Mouse (Mus musculus): ENCODE measurements around the gene Psrc1. TPM values are rescaled to one million over a fixed set of nuclear protein-coding genes. Genes with fewer than 3 reads are reported as not detected.

Psrc1 gene
- polyA plus RNA-seq, 1 experiment from 2014 or later, result 35.7 TPM

DNA sequence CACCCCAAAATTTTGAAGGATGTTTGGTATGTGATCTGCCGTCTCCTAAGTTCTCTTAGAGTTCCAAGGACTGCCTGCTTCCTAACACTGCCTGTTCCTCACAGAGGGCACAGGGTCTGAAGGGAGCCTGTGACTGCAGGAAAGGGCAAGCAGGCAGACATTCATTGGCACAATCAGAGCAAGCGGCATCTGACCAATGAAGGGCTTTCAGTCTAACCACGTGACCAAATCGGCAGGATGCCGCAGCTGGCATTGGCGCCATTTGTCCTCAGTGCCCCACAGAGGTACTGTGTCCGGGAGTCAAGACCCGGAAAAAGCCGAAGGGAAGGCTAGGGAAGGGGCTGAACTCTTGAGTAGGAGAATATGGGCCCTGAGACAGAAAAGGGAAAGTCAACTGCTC lies 16.5 kb upstream of the Psrc1 start:
- H3K4me3 ChIP-seq, result no peak overlapping the region
- H3K9ac ChIP-seq, result no peak overlapping the region
- ATAC-seq (ENCODE audit: low FRiP score, low read depth), result peak; percentile 48; the same call in 1 of the 2 replicates
- H3K4me1 ChIP-seq, result no peaks in the 10 kb centered on the region
- H3K27me3 ChIP-seq (replicated peaks), result no peaks in the 10 kb centered on the region
- no peaks in the 10 kb centered on the region for H3K9me3 ChIP-seq
- H3K27ac ChIP-seq, result no peak overlapping the region
- no peak overlapping the region; the same call in 1 of the 2 replicates for H3K4me2 ChIP-seq (replicated peaks)
- H3K36me3 ChIP-seq, result no peaks in the 10 kb centered on the region
- 62% methylated on average over 9 of the region's 9 CpGs for WGBS

DNA sequence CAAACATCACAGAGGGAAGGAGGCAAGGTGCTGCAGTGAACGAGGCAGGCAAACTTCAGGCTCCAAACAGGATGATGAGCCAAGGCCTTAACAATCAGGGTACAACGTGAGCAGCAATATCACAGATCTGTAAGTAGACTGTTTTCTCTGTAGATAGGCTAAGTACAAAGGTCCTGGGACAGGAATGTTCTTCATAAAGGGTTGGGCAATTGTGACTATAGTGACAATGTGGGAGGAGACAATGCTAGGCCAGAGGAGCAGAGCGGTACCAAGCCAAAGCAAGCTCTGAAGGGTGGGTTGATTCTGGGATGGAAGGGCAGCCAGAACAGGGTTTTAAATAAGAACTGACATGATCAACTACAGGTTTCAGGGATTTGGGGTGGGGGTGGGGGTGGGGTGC lies 15.8 kb upstream of the Psrc1 start:
- Histone ChIP-seq H3K9me3 (no peaks in the 10 kb centered on the region), H3K27me3 (replicated peaks) (no peaks in the 10 kb centered on the region), H3K36me3 (no peaks in the 10 kb centered on the region), H3K4me3 (no peak overlapping the region), H3K4me2 (replicated peaks) (no peak overlapping the region), H3K4me1 (no peaks in the 10 kb centered on the region), H3K27ac (no peak overlapping the region), H3K9ac (no peak overlapping the region)
- ATAC-seq (ENCODE audit: low FRiP score, low read depth), result no peak
- WGBS, result 90% methylated on average over 3 of the region's 3 CpGs

DNA sequence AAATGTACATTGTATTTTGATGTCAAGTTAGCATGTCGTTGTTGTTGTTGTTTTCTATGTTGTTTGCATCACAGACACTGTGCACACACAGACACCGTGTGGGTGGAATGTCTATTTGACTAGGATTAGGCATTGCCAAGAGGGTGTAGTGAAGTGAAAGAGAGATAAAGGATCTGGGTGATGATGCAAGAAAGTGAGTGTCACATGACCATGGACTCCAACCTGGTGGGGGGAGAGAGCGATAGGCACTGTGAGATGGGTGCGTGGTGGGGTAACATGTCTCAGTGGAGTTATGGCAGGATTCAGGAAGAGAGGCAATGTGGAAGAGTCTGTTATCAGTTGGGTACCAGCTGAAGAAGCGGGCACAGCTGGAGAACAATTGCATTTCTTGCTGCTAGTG lies 14.9 kb upstream of the Psrc1 start:
- H3K9ac ChIP-seq, result no peak overlapping the region
- H3K9me3 ChIP-seq, result no peaks in the 10 kb centered on the region
- no peak overlapping the region for H3K4me3 ChIP-seq
- H3K4me1 ChIP-seq, result no peaks in the 10 kb centered on the region
- H3K36me3 ChIP-seq, result no peaks in the 10 kb centered on the region
- H3K27ac ChIP-seq, result no peak overlapping the region
- no peak for ATAC-seq (ENCODE audit: low FRiP score, low read depth)
- H3K27me3 ChIP-seq (replicated peaks), result no peaks in the 10 kb centered on the region
- WGBS, result 89% methylated on average over 5 of the region's 5 CpGs
- no peak overlapping the region for H3K4me2 ChIP-seq (replicated peaks)

GRCm38 (mm10) chr3:108372274-108372673 lies 11.4 kb upstream of the Psrc1 start:
- Histone ChIP-seq H3K27me3 (replicated peaks) (no peaks in the 10 kb centered on the region), H3K27ac (no peak overlapping the region), H3K9me3 (no peaks in the 10 kb centered on the region), H3K36me3 (no peaks in the 10 kb centered on the region), H3K4me2 (replicated peaks) (no peak overlapping the region), H3K9ac (no peak overlapping the region), H3K4me3 (no peak overlapping the region), H3K4me1 (no peaks in the 10 kb centered on the region)
- WGBS, result 74% methylated on average over 3 of the region's 3 CpGs
- no peak for ATAC-seq (ENCODE audit: low FRiP score, low read depth)

GRCm38 (mm10) chr3:108372691-108373090 lies 10.9 kb upstream of the Psrc1 start:
- no peaks in the 10 kb centered on the region for H3K4me1 ChIP-seq
- WGBS, result 86% methylated on average over 3 of the region's 3 CpGs
- H3K4me2 ChIP-seq (replicated peaks), result no peak overlapping the region
- no peaks in the 10 kb centered on the region for H3K9me3 ChIP-seq
- H3K27ac ChIP-seq, result no peak overlapping the region
- no peaks in the 10 kb centered on the region for H3K27me3 ChIP-seq (replicated peaks)
- H3K4me3 ChIP-seq, result no peak overlapping the region
- H3K9ac ChIP-seq, result no peak overlapping the region
- H3K36me3 ChIP-seq, result no peaks in the 10 kb centered on the region
- no peak for ATAC-seq (ENCODE audit: low FRiP score, low read depth)

GRCm38 (mm10) chr3:108378875-108379663 lies 4.6 kb upstream of the Psrc1 start:
- H3K9me3 ChIP-seq, result no peaks in the 10 kb centered on the region
- no peak for ATAC-seq (ENCODE audit: low FRiP score, low read depth)
- no peaks in the 10 kb centered on the region for H3K36me3 ChIP-seq
- H3K27ac ChIP-seq, result no peak overlapping the region
- no peaks in the 10 kb centered on the region for H3K27me3 ChIP-seq (replicated peaks)
- no peak overlapping the region for H3K4me2 ChIP-seq (replicated peaks)
- H3K9ac ChIP-seq, result no peak overlapping the region
- H3K4me3 ChIP-seq, result no peak overlapping the region
- peaks cover 19% of the 10 kb centered on the region for H3K4me1 ChIP-seq
- WGBS, result 85% methylated on average over 7 of the region's 7 CpGs

DNA sequence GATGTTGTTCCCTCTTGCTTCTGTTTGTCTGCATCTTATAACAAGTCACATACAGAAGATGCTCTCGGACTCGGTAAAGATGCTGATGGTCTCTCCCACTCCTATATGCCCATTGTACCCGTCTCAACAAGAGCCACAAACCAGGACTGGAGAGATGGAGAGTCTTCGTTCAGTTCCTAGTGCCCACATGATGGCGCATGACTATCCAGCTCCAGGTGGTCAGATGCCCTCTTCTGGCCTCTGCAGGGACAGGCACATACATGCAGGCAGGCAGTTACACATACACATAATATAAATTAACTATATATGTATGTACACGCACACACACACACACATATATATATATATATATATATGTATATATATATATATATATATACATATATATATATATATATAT lies 2.9 kb upstream of the Psrc1 start:
- no peak overlapping the region for H3K4me2 ChIP-seq (replicated peaks)
- H3K36me3 ChIP-seq, result no peaks in the 10 kb centered on the region; the same call in 1 of the 2 replicates
- H3K4me3 ChIP-seq, result no peak overlapping the region
- H3K9ac ChIP-seq, result no peak overlapping the region
- no peaks in the 10 kb centered on the region for H3K27me3 ChIP-seq (replicated peaks)
- WGBS, result 75% methylated on average over 6 of the region's 6 CpGs
- no peak for ATAC-seq (ENCODE audit: low FRiP score, low read depth)
- H3K4me1 ChIP-seq, result peaks cover 29% of the 10 kb centered on the region
- H3K9me3 ChIP-seq, result no peaks in the 10 kb centered on the region
- H3K27ac ChIP-seq, result no peak overlapping the region

DNA sequence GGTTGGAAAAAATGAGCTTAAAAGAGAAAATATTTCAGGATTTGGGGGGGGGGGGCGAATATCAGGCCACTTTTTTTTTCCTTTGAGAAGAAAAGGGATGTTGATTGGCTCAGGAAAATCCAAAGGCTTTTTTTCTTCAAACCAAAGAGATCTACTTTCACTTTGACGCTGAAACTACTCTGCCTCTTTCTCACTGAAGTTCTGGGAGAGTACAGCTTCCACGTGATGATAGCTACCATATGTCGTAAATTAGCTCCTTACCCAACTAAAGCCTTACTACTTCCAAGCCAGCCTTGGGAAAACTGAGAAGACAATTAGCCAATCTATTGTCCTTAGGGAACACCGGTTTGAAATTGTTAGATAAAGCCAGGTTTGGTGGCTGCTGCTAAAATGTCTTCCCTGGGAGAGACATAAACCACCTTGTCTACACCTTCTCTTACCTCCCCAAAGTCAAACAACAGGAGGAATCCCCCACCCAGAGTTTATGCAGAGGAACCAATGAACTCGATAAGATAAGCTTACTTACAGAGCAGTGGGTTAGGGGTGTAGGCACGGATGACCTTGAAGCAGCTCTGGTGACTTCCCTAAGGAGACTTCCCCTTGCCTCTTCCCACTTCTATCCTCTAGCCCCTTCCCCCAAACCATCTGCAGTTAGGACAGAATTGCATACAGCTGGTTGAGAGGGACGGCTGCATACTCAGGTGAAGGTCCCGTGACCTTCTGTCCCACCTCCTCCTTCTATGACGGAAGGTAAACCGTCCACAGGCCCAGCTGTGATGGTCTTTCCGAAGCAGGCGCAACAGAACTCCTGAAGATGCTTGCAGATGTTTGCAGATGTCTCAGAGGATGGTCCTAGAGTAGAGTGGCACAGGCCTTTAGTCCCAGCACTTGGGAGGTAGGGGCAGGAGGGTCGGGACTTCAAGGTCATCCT lies 1.4 kb upstream of the Psrc1 start:
- peaks cover 2% of the 10 kb centered on the region; the same call in 1 of the 2 replicates for H3K36me3 ChIP-seq
- peak overlapping the region; percentile 74 for H3K4me2 ChIP-seq (replicated peaks)
- ATAC-seq (ENCODE audit: low FRiP score, low read depth), result peak; percentile 10; the same call in 1 of the 2 replicates
- peaks cover 29% of the 10 kb centered on the region for H3K4me1 ChIP-seq
- 73% methylated on average over 14 of the region's 14 CpGs for WGBS
- H3K9me3 ChIP-seq, result no peaks in the 10 kb centered on the region
- no peak overlapping the region for H3K27ac ChIP-seq
- no peaks in the 10 kb centered on the region for H3K27me3 ChIP-seq (replicated peaks)
- H3K9ac ChIP-seq, result peak overlapping the region; percentile 54; the same call in 1 of the 2 replicates
- H3K4me3 ChIP-seq, result no peak overlapping the region

DNA sequence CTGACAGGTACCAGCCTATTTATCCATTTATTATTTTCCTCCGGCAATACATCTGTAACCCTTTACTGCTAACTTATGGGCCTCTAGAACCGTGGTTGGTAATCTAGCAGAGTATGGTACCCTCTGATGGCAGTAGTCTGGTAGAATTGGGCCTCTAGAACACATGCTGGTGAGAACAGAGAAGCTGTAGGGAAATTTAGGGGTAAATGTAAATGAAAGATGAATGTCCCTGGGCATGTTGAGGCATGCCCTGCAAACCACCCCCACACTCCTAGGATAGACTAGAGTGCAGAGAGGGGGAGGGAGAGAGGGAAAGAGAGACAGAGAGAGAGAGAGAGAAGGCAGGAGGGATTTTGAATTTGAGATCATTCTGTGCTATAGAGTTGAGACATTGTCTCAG lies 786 bp downstream of the Psrc1 start:
- no peaks in the 10 kb centered on the region for H3K9me3 ChIP-seq
- H3K27me3 ChIP-seq (replicated peaks), result no peaks in the 10 kb centered on the region
- no peak overlapping the region for H3K27ac ChIP-seq
- peaks cover 31% of the 10 kb centered on the region for H3K4me1 ChIP-seq
- WGBS, result 49% methylated on average over 2 of the region's 2 CpGs
- peak overlapping the region; percentile 74 for H3K4me2 ChIP-seq (replicated peaks)
- H3K9ac ChIP-seq, result peak overlapping the region; percentile 54
- no peak for ATAC-seq (ENCODE audit: low FRiP score, low read depth)
- peak overlapping the region; percentile 59 for H3K4me3 ChIP-seq
- peaks cover 2% of the 10 kb centered on the region; the same call in 1 of the 2 replicates for H3K36me3 ChIP-seq

- peaks cover 3% of the 10 kb centered on the region; the same call in 1 of the 2 replicates for H3K36me3 ChIP-seq
- H3K9ac ChIP-seq, result no peak overlapping the region
- WGBS, result 93% methylated on average over 10 of the region's 10 CpGs
- ATAC-seq (ENCODE audit: low FRiP score, low read depth), result no peak
- H3K4me3 ChIP-seq, result no peak overlapping the region
- no peaks in the 10 kb centered on the region for H3K27me3 ChIP-seq (replicated peaks)
- no peak overlapping the region for H3K4me2 ChIP-seq (replicated peaks)
- H3K9me3 ChIP-seq, result no peaks in the 10 kb centered on the region
- H3K27ac ChIP-seq, result no peak overlapping the region
- peaks cover 33% of the 10 kb centered on the region for H3K4me1 ChIP-seq
Observed at GRCm38 (mm10) chr3:108386186-108386585, 2.5 kb downstream of the Psrc1 start.

GRCm38 (mm10) chr3:108389111-108389545 lies 5.5 kb downstream of the Psrc1 start:
- 2% methylated on average over 5 of the region's 5 CpGs for WGBS
- H3K9ac ChIP-seq, result no peak overlapping the region

GRCm38 (mm10) chr3:108392299-108392698 lies 8.7 kb downstream of the Psrc1 start:
- peaks cover 62% of the 10 kb centered on the region for H3K36me3 ChIP-seq
- H3K27ac ChIP-seq, result no peak overlapping the region
- ATAC-seq (ENCODE audit: low FRiP score, low read depth), result no peak
- WGBS, result 28% methylated on average over 10 of the region's 10 CpGs
- peak overlapping the region; percentile 29; the same call in 1 of the 2 replicates for H3K9ac ChIP-seq
- no peak overlapping the region for H3K4me2 ChIP-seq (replicated peaks)
- H3K27me3 ChIP-seq (replicated peaks), result no peaks in the 10 kb centered on the region
- no peak overlapping the region for H3K4me3 ChIP-seq
- H3K4me1 ChIP-seq, result peaks cover 8% of the 10 kb centered on the region; the same call in 1 of the 2 replicates
- no peaks in the 10 kb centered on the region for H3K9me3 ChIP-seq

More at GRCm38 (mm10) chr3:108389111-108389545, 5.5 kb downstream of the Psrc1 start:
- H3K9me3 ChIP-seq, result no peaks in the 10 kb centered on the region
- no peaks in the 10 kb centered on the region for H3K27me3 ChIP-seq (replicated peaks)
- no peak overlapping the region for H3K27ac ChIP-seq
- peak; percentile 73 for ATAC-seq (ENCODE audit: low FRiP score, low read depth)
- no peak overlapping the region for H3K4me3 ChIP-seq
- no peak overlapping the region for H3K4me2 ChIP-seq (replicated peaks)
- H3K4me1 ChIP-seq, result peaks cover 19% of the 10 kb centered on the region
- peaks cover 32% of the 10 kb centered on the region for H3K36me3 ChIP-seq

All from neural tube, embryonic 12.5 days (tissue).